Mouse (Mus musculus): ENCODE data around the gene Cfap299. TPM values are rescaled to one million over a fixed set of nuclear protein-coding genes. Genes with fewer than 3 reads are reported as not detected.
"Not testable (repeated sequence)": the region's sequence is repeated elsewhere in the genome, so short reads cannot be mapped to it uniquely, and the experiment has no call there.

Gene Cfap299
- polyA plus RNA-seq, 1 experiment: not detected

GRCm38 (mm10) chr5:98568481-98568880 lies 239.4 kb downstream of the Cfap299 start:
- TF ChIP-seq TAL1 (IDR thresholded peaks at IDR 0.05; ENCODE audit: low read length): no peak
- TF ChIP-seq GATA1 (IDR thresholded peaks at IDR 0.05; ENCODE audit: low read length): no peak
- Histone ChIP-seq H3K4me1 (ENCODE audit: control insufficient read depth) (no peaks in the 10 kb centered on the region), H3K36me3 (ENCODE audit: control insufficient read depth) (no peaks in the 10 kb centered on the region), H3K9me3 (ENCODE audit: control insufficient read depth, low read length) (peaks cover 2% of the 10 kb centered on the region), H3K27me3 (ENCODE audit: control insufficient read depth) (no peaks in the 10 kb centered on the region), H3K4me3 (replicated peaks) (no peak overlapping the region)

- H3K9me3 ChIP-seq (ENCODE audit: control insufficient read depth, low read length): no peaks in the 10 kb centered on the region
- no peaks in the 10 kb centered on the region for H3K27me3 ChIP-seq (ENCODE audit: control insufficient read depth)
- no peaks in the 10 kb centered on the region for H3K36me3 ChIP-seq (ENCODE audit: control insufficient read depth)
- H3K4me1 ChIP-seq (ENCODE audit: control insufficient read depth): no peaks in the 10 kb centered on the region
- no peak overlapping the region for H3K4me3 ChIP-seq (replicated peaks)
- no peak for TF ChIP-seq TAL1 (IDR thresholded peaks at IDR 0.05; ENCODE audit: low read length)
- no peak for TF ChIP-seq GATA1 (IDR thresholded peaks at IDR 0.05; ENCODE audit: low read length)
Observed at GRCm38 (mm10) chr5:98569029-98569513, 240.0 kb downstream of the Cfap299 start.

GRCm38 (mm10) chr5:98572392-98572791 lies 243.3 kb downstream of the Cfap299 start:
- Histone ChIP-seq H3K27me3 (ENCODE audit: control insufficient read depth) (no peaks in the 10 kb centered on the region), H3K9me3 (ENCODE audit: control insufficient read depth, low read length) (peaks cover 4% of the 10 kb centered on the region), H3K4me3 (replicated peaks) (no peak overlapping the region), H3K36me3 (ENCODE audit: control insufficient read depth) (no peaks in the 10 kb centered on the region), H3K4me1 (ENCODE audit: control insufficient read depth) (no peaks in the 10 kb centered on the region)
- TF ChIP-seq GATA1 (IDR thresholded peaks at IDR 0.05; ENCODE audit: low read length): no peak
- no peak for TF ChIP-seq TAL1 (IDR thresholded peaks at IDR 0.05; ENCODE audit: low read length)

GRCm38 (mm10) chr5:98574711-98575470 lies 245.8 kb downstream of the Cfap299 start:
- no peaks in the 10 kb centered on the region for H3K36me3 ChIP-seq (ENCODE audit: control insufficient read depth)
- H3K27me3 ChIP-seq (ENCODE audit: control insufficient read depth): no peaks in the 10 kb centered on the region
- TF ChIP-seq TAL1 (IDR thresholded peaks at IDR 0.05; ENCODE audit: low read length): no peak
- no peak for TF ChIP-seq GATA1 (IDR thresholded peaks at IDR 0.05; ENCODE audit: low read length)
- no peak overlapping the region for H3K4me3 ChIP-seq (replicated peaks)
- peaks cover 8% of the 10 kb centered on the region for H3K9me3 ChIP-seq (ENCODE audit: control insufficient read depth, low read length)
- H3K4me1 ChIP-seq (ENCODE audit: control insufficient read depth): no peaks in the 10 kb centered on the region

GRCm38 (mm10) chr5:98575471-98575834 lies 246.3 kb downstream of the Cfap299 start:
- no peaks in the 10 kb centered on the region for H3K36me3 ChIP-seq (ENCODE audit: control insufficient read depth)
- no peaks in the 10 kb centered on the region for H3K27me3 ChIP-seq (ENCODE audit: control insufficient read depth)
- no peaks in the 10 kb centered on the region for H3K4me1 ChIP-seq (ENCODE audit: control insufficient read depth)
- peaks cover 8% of the 10 kb centered on the region for H3K9me3 ChIP-seq (ENCODE audit: control insufficient read depth, low read length)
- H3K4me3 ChIP-seq (replicated peaks): no peak overlapping the region
- TF ChIP-seq TAL1 (IDR thresholded peaks at IDR 0.05; ENCODE audit: low read length): no peak
- no peak for TF ChIP-seq GATA1 (IDR thresholded peaks at IDR 0.05; ENCODE audit: low read length)

GRCm38 (mm10) chr5:98576538-98576937 lies 247.4 kb downstream of the Cfap299 start:
- H3K36me3 ChIP-seq (ENCODE audit: control insufficient read depth); H3K4me3 ChIP-seq (replicated peaks); H3K4me1 ChIP-seq (ENCODE audit: control insufficient read depth); H3K27me3 ChIP-seq (ENCODE audit: control insufficient read depth); H3K9me3 ChIP-seq (ENCODE audit: control insufficient read depth, low read length): not testable (repeated sequence)

GRCm38 (mm10) chr5:98578398-98578797 lies 249.3 kb downstream of the Cfap299 start:
- Histone ChIP-seq H3K4me1 (ENCODE audit: control insufficient read depth) (no peaks in the 10 kb centered on the region), H3K9me3 (ENCODE audit: control insufficient read depth, low read length) (peaks cover 8% of the 10 kb centered on the region), H3K4me3 (replicated peaks) (no peak overlapping the region), H3K36me3 (ENCODE audit: control insufficient read depth) (no peaks in the 10 kb centered on the region), H3K27me3 (ENCODE audit: control insufficient read depth) (no peaks in the 10 kb centered on the region)
- no peak for TF ChIP-seq TAL1 (IDR thresholded peaks at IDR 0.05; ENCODE audit: low read length)
- no peak for TF ChIP-seq GATA1 (IDR thresholded peaks at IDR 0.05; ENCODE audit: low read length)

GRCm38 (mm10) chr5:98580811-98581210 lies 251.7 kb downstream of the Cfap299 start:
- Histone ChIP-seq H3K9me3 (ENCODE audit: control insufficient read depth, low read length) (peaks cover 8% of the 10 kb centered on the region), H3K36me3 (ENCODE audit: control insufficient read depth) (no peaks in the 10 kb centered on the region)

GRCm38 (mm10) chr5:98582051-98582450 lies 252.9 kb downstream of the Cfap299 start:
- Histone ChIP-seq H3K4me1 (ENCODE audit: control insufficient read depth) (no peaks in the 10 kb centered on the region), H3K9me3 (ENCODE audit: control insufficient read depth, low read length) (0 out of 2 replicates have a peak, but pooled peaks cover 4% of the 10 kb centered on the region), H3K36me3 (ENCODE audit: control insufficient read depth) (no peaks in the 10 kb centered on the region), H3K27me3 (ENCODE audit: control insufficient read depth) (no peaks in the 10 kb centered on the region), H3K4me3 (replicated peaks) (no peak overlapping the region)
- no peak for TF ChIP-seq TAL1 (IDR thresholded peaks at IDR 0.05; ENCODE audit: low read length)
- no peak for TF ChIP-seq GATA1 (IDR thresholded peaks at IDR 0.05; ENCODE audit: low read length)

More at GRCm38 (mm10) chr5:98580811-98581210, 251.7 kb downstream of the Cfap299 start:
- no peaks in the 10 kb centered on the region for H3K4me1 ChIP-seq (ENCODE audit: control insufficient read depth)
- H3K4me3 ChIP-seq (replicated peaks): no peak overlapping the region
- TF ChIP-seq TAL1 (IDR thresholded peaks at IDR 0.05; ENCODE audit: low read length) (no peak), GATA1 (IDR thresholded peaks at IDR 0.05; ENCODE audit: low read length) (no peak)
- H3K27me3 ChIP-seq (ENCODE audit: control insufficient read depth): no peaks in the 10 kb centered on the region
